Mouse (Mus musculus) telencephalon, adult 2 months (tissue): Measurements from ENCODE around the gene Bbx.

Experiments
- DNase-seq: peaks from one replicate; pipeline ENCODE4 v3.0.0-alpha.2; 2011; ENCODE audit warnings: low read depth, low spot score

The Bbx gene

GRCm38 (mm10) chr16:50167231-50167982, 264.8 kb downstream of the Bbx start:
- no peak for DNase-seq

GRCm38 (mm10) chr16:50160418-50161271, 271.5 kb downstream of the Bbx start:
- no peak for DNase-seq

GRCm38 (mm10) chr16:50158546-50158945, 273.6 kb downstream of the Bbx start:
- no peak for DNase-seq

- no peak for DNase-seq
Observed at GRCm38 (mm10) chr16:50149606-50150005, 282.6 kb downstream of the Bbx start.

GRCm38 (mm10) chr16:50147900-50148299, 284.3 kb downstream of the Bbx start:
- DNase-seq = no peak
